Mouse (Mus musculus): ENCODE results near the gene Ccdc188. TPM values are rescaled to one million over a fixed set of nuclear protein-coding genes. Genes with fewer than 3 reads are reported as not detected.

Gene Ccdc188
- total RNA-seq, 1 experiment, result not detected

GRCm38 (mm10) chr16:18250231-18250630 is 32.6 kb downstream of the Ccdc188 start:
- H3K4me3 ChIP-seq (ENCODE audit: insufficient read depth in 1 of 2, low read depth in 1 of 2, low read length in 2 of 2, poor library complexity in 1 of 2, severe bottlenecking in 1 of 2), result peak overlapping the region in 1 of 2 experiments; percentile 82; a peak in 1 of 4 replicates
- no peaks in the 10 kb centered on the region for H3K9me3 ChIP-seq (ENCODE audit: control insufficient read depth, insufficient read depth, low read depth, low read length)
- TF ChIP-seq MAFK (IDR thresholded peaks at IDR 0.05; ENCODE audit: insufficient read depth, low read depth, low read length) (no peak), ZC3H11A (IDR thresholded peaks at IDR 0.05; ENCODE audit: borderline replicate concordance, low read depth, low read length) (no peak), ZNF384 (IDR thresholded peaks at IDR 0.05; ENCODE audit: low read depth, low read length) (no peak), HCFC1 (IDR thresholded peaks at IDR 0.05; ENCODE audit: borderline replicate concordance, insufficient read depth, low read length) (no peak), CHD2 (IDR thresholded peaks at IDR 0.05; ENCODE audit: low read depth, low read length) (no peak)
- in situ Hi-C loops (cut with MboI; ENCODE audit: low sequenced_read_pairs in 2 of 2, unreplicated experiment in 2 of 2), result no loop called here
- H3K9ac ChIP-seq (ENCODE audit: insufficient read depth, low read depth, low read length, poor library complexity, severe bottlenecking), result peak overlapping the region; percentile 7; the same call in 1 of the 2 replicates
- no peak for DNase-seq (ENCODE audit: low read depth, low spot score)
- no peak overlapping the region for H3K27ac ChIP-seq (ENCODE audit: insufficient read depth, low read depth, low read length, poor library complexity, severe bottlenecking)
- peaks cover 3 to 16% of the 10 kb centered on the region in 2 experiments for H3K4me1 ChIP-seq (ENCODE audit: control insufficient read depth in 2 of 2, insufficient read depth in 2 of 2, low read length in 2 of 2, poor library complexity in 1 of 2)
- peaks cover 46% of the 10 kb centered on the region for H3K36me3 ChIP-seq (ENCODE audit: control insufficient read depth, insufficient read depth, low read length, poor library complexity, severe bottlenecking)

GRCm38 (mm10) chr16:18250828-18251790 is 33.4 kb downstream of the Ccdc188 start:
- H3K27ac ChIP-seq (ENCODE audit: insufficient read depth, low read depth, low read length, poor library complexity, severe bottlenecking), result 0 out of 2 replicates have a peak overlapping the region, but pooled peaks have one; percentile 7
- TF ChIP-seq ZC3H11A (IDR thresholded peaks at IDR 0.05; ENCODE audit: borderline replicate concordance, low read depth, low read length), result no peak
- TF ChIP-seq MAFK (IDR thresholded peaks at IDR 0.05; ENCODE audit: insufficient read depth, low read depth, low read length), result no peak
- no peak for TF ChIP-seq HCFC1 (IDR thresholded peaks at IDR 0.05; ENCODE audit: borderline replicate concordance, insufficient read depth, low read length)
- TF ChIP-seq ZNF384 (IDR thresholded peaks at IDR 0.05; ENCODE audit: low read depth, low read length), result no peak
- no peak for TF ChIP-seq CHD2 (IDR thresholded peaks at IDR 0.05; ENCODE audit: low read depth, low read length)
- H3K4me1 ChIP-seq (ENCODE audit: control insufficient read depth in 2 of 2, insufficient read depth in 2 of 2, low read length in 2 of 2, poor library complexity in 1 of 2), result peaks cover 3 to 12% of the 10 kb centered on the region in 2 experiments
- no peak for DNase-seq (ENCODE audit: low read depth, low spot score)
- no peaks in the 10 kb centered on the region for H3K9me3 ChIP-seq (ENCODE audit: control insufficient read depth, insufficient read depth, low read depth, low read length)
- H3K4me3 ChIP-seq (ENCODE audit: insufficient read depth in 1 of 2, low read depth in 1 of 2, low read length in 2 of 2, poor library complexity in 1 of 2, severe bottlenecking in 1 of 2), result no peak overlapping the region
- in situ Hi-C loops (cut with MboI; ENCODE audit: low sequenced_read_pairs in 2 of 2, unreplicated experiment in 2 of 2), result no loop called here
- peak overlapping the region; percentile 21; the same call in 1 of the 2 replicates for H3K9ac ChIP-seq (ENCODE audit: insufficient read depth, low read depth, low read length, poor library complexity, severe bottlenecking)
- peaks cover 44% of the 10 kb centered on the region for H3K36me3 ChIP-seq (ENCODE audit: control insufficient read depth, insufficient read depth, low read length, poor library complexity, severe bottlenecking)

DNA sequence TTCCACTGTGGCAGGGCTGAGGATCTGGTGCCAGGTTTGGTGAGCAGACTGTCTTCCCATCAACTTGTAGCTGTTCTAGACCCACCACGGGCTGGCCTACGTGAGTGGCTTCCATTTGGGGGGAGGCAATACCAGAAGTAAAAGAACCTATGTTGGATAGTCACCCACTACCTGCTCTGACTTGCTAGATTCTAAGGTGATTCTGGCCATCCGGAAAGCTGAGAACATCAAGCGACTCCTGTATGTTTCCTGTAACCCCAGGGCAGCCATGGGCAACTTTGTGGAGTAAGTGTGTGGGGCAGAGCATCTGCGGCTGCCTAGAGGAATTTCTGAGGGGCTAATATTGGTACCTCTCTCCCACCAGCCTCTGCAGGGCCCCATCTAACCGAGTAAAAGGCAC is 35.1 kb downstream of the Ccdc188 start:
- H3K9me3 ChIP-seq (ENCODE audit: control insufficient read depth, insufficient read depth, low read depth, low read length), result no peaks in the 10 kb centered on the region
- H3K4me3 ChIP-seq (ENCODE audit: insufficient read depth in 1 of 2, low read depth in 1 of 2, low read length in 2 of 2, poor library complexity in 1 of 2, severe bottlenecking in 1 of 2), result no peak overlapping the region
- H3K27ac ChIP-seq (ENCODE audit: insufficient read depth, low read depth, low read length, poor library complexity, severe bottlenecking), result no peak overlapping the region
- H3K36me3 ChIP-seq (ENCODE audit: control insufficient read depth, insufficient read depth, low read length, poor library complexity, severe bottlenecking), result peaks cover 47% of the 10 kb centered on the region
- in situ Hi-C loops (cut with MboI; ENCODE audit: low sequenced_read_pairs in 2 of 2, unreplicated experiment in 2 of 2), result no loop called here
- TF ChIP-seq ZC3H11A (IDR thresholded peaks at IDR 0.05; ENCODE audit: borderline replicate concordance, low read depth, low read length) (no peak), CHD2 (IDR thresholded peaks at IDR 0.05; ENCODE audit: low read depth, low read length) (no peak), HCFC1 (IDR thresholded peaks at IDR 0.05; ENCODE audit: borderline replicate concordance, insufficient read depth, low read length) (no peak), MAFK (IDR thresholded peaks at IDR 0.05; ENCODE audit: insufficient read depth, low read depth, low read length) (no peak), ZNF384 (IDR thresholded peaks at IDR 0.05; ENCODE audit: low read depth, low read length) (no peak)
- no peak for DNase-seq (ENCODE audit: low read depth, low spot score)
- peaks cover 3 to 8% of the 10 kb centered on the region in 2 experiments; a peak in 3 of 4 replicates for H3K4me1 ChIP-seq (ENCODE audit: control insufficient read depth in 2 of 2, insufficient read depth in 2 of 2, low read length in 2 of 2, poor library complexity in 1 of 2)
- no peak overlapping the region for H3K9ac ChIP-seq (ENCODE audit: insufficient read depth, low read depth, low read length, poor library complexity, severe bottlenecking)

DNA sequence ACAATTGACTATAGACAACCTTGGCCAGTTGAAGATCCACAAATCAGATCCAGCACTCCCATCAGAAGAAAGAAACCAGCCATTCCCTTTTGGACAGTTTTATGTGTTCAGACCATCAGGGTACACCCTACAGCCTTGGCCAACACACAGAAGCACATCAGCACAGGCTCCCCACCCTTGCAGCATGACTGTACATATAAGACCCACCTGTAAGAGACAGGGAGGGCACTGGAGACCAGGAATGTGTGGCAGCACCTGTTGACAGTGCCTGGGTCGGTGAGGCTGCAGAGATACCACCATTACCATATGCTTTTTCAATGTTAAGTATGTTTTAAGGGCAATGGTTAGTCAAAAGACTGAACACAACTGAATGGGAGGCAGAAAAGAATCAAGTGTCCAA is 36.2 kb downstream of the Ccdc188 start:
- Histone ChIP-seq H3K9me3 (ENCODE audit: control insufficient read depth, insufficient read depth, low read depth, low read length) (no peaks in the 10 kb centered on the region), H3K4me3 (ENCODE audit: insufficient read depth in 1 of 2, low read depth in 1 of 2, low read length in 2 of 2, poor library complexity in 1 of 2, severe bottlenecking in 1 of 2) (no peak overlapping the region), H3K4me1 (ENCODE audit: control insufficient read depth in 2 of 2, insufficient read depth in 2 of 2, low read length in 2 of 2, poor library complexity in 1 of 2) (peaks cover 3 to 8% of the 10 kb centered on the region in 2 experiments; a peak in 3 of 4 replicates), H3K9ac (ENCODE audit: insufficient read depth, low read depth, low read length, poor library complexity, severe bottlenecking) (no peak overlapping the region), H3K36me3 (ENCODE audit: control insufficient read depth, insufficient read depth, low read length, poor library complexity, severe bottlenecking) (peaks cover 56% of the 10 kb centered on the region), H3K27ac (ENCODE audit: insufficient read depth, low read depth, low read length, poor library complexity, severe bottlenecking) (no peak overlapping the region)
- in situ Hi-C loops (cut with MboI; ENCODE audit: low sequenced_read_pairs in 2 of 2, unreplicated experiment in 2 of 2), result no loop called here
- DNase-seq (ENCODE audit: low read depth, low spot score), result no peak
- TF ChIP-seq MAFK (IDR thresholded peaks at IDR 0.05; ENCODE audit: insufficient read depth, low read depth, low read length) (no peak), CHD2 (IDR thresholded peaks at IDR 0.05; ENCODE audit: low read depth, low read length) (no peak), ZC3H11A (IDR thresholded peaks at IDR 0.05; ENCODE audit: borderline replicate concordance, low read depth, low read length) (no peak), HCFC1 (IDR thresholded peaks at IDR 0.05; ENCODE audit: borderline replicate concordance, insufficient read depth, low read length) (no peak), ZNF384 (IDR thresholded peaks at IDR 0.05; ENCODE audit: low read depth, low read length) (no peak)
